Mouse (Mus musculus): Measurements from ENCODE around the gene Rb1. TPM values are rescaled to one million over a fixed set of nuclear protein-coding genes. Genes with fewer than 3 reads are reported as not detected.

Gene Rb1
- polyA plus RNA-seq, 1 experiment from 2014 or later: 30.2 TPM

- 93% methylated on average over 2 of the region's 2 CpGs for WGBS
- no peaks in the 10 kb centered on the region for H3K36me3 ChIP-seq (replicated peaks)
- H3K4me3 ChIP-seq: no peak overlapping the region
- no peak for ATAC-seq (replicated peaks)
- H3K4me2 ChIP-seq: no peak overlapping the region
- no peaks in the 10 kb centered on the region for H3K27me3 ChIP-seq (replicated peaks)
- no peaks in the 10 kb centered on the region for H3K9me3 ChIP-seq
- no peak overlapping the region for H3K9ac ChIP-seq
- H3K27ac ChIP-seq: no peak overlapping the region
- H3K4me1 ChIP-seq: peaks cover 8% of the 10 kb centered on the region
Observed at GRCm38 (mm10) chr14:73329871-73330270, 4.2 kb upstream of the Rb1 start.

GRCm38 (mm10) chr14:73326511-73326910, 889 bp upstream of the Rb1 start:
- H3K9ac ChIP-seq: peak overlapping the region; percentile 92
- H3K4me3 ChIP-seq: peak overlapping the region; percentile 71
- H3K4me2 ChIP-seq: peak overlapping the region; percentile 62
- H3K36me3 ChIP-seq (replicated peaks): no peaks in the 10 kb centered on the region
- 11% methylated on average over 8 of the region's 8 CpGs for WGBS
- peaks cover 22% of the 10 kb centered on the region for H3K4me1 ChIP-seq
- H3K9me3 ChIP-seq: no peaks in the 10 kb centered on the region
- 0 out of 2 replicates have a peak, but pooled peaks have one; percentile 32 for ATAC-seq (replicated peaks)
- no peaks in the 10 kb centered on the region for H3K27me3 ChIP-seq (replicated peaks)
- H3K27ac ChIP-seq: peak overlapping the region; percentile 97

- Histone ChIP-seq H3K4me2 (peak overlapping the region; percentile 62), H3K9me3 (no peaks in the 10 kb centered on the region), H3K4me3 (peak overlapping the region; percentile 71), H3K4me1 (peaks cover 22% of the 10 kb centered on the region), H3K27ac (peak overlapping the region; percentile 97), H3K9ac (peak overlapping the region; percentile 92), H3K27me3 (replicated peaks) (no peaks in the 10 kb centered on the region), H3K36me3 (replicated peaks) (no peaks in the 10 kb centered on the region)
- whole genome bisulfite sequencing: 0% methylated on average over 41 of the region's 55 CpGs
- ATAC-seq (replicated peaks): peak; percentile 71
Observed at GRCm38 (mm10) chr14:73324634-73325455, 777 bp downstream of the Rb1 start.

- peak overlapping the region; percentile 62 for H3K4me2 ChIP-seq
- H3K36me3 ChIP-seq (replicated peaks): no peaks in the 10 kb centered on the region
- H3K27me3 ChIP-seq (replicated peaks): no peaks in the 10 kb centered on the region
- no peak overlapping the region for H3K9ac ChIP-seq
- no peaks in the 10 kb centered on the region for H3K9me3 ChIP-seq
- peaks cover 22% of the 10 kb centered on the region for H3K4me1 ChIP-seq
- H3K4me3 ChIP-seq: no peak overlapping the region
- 44% methylated on average over 2 of the region's 2 CpGs for whole genome bisulfite sequencing
- H3K27ac ChIP-seq: no peak overlapping the region
- ATAC-seq (replicated peaks): no peak
Observed at GRCm38 (mm10) chr14:73323965-73324364, 1.7 kb downstream of the Rb1 start.

- no peak for ATAC-seq (replicated peaks)
- Histone ChIP-seq H3K4me1 (peaks cover 22% of the 10 kb centered on the region), H3K4me3 (no peak overlapping the region), H3K27me3 (replicated peaks) (no peaks in the 10 kb centered on the region), H3K36me3 (replicated peaks) (no peaks in the 10 kb centered on the region), H3K9ac (no peak overlapping the region), H3K4me2 (no peak overlapping the region), H3K27ac (no peak overlapping the region), H3K9me3 (no peaks in the 10 kb centered on the region)
- 93% methylated on average over 3 of the region's 3 CpGs for WGBS
Observed at GRCm38 (mm10) chr14:73322142-73322541, 3.5 kb downstream of the Rb1 start.

- Histone ChIP-seq H3K27me3 (replicated peaks) (no peaks in the 10 kb centered on the region), H3K9ac (no peak overlapping the region), H3K27ac (no peak overlapping the region), H3K4me3 (no peak overlapping the region), H3K9me3 (no peaks in the 10 kb centered on the region), H3K4me2 (no peak overlapping the region), H3K4me1 (no peaks in the 10 kb centered on the region), H3K36me3 (replicated peaks) (no peaks in the 10 kb centered on the region)
- ATAC-seq (replicated peaks): no peak
Observed at GRCm38 (mm10) chr14:73316933-73317332, 8.7 kb downstream of the Rb1 start.

GRCm38 (mm10) chr14:73313864-73314263, 11.8 kb downstream of the Rb1 start:
- ATAC-seq (replicated peaks): no peak
- no peak overlapping the region for H3K4me3 ChIP-seq
- H3K27ac ChIP-seq: no peak overlapping the region
- no peak overlapping the region for H3K4me2 ChIP-seq
- no peaks in the 10 kb centered on the region for H3K36me3 ChIP-seq (replicated peaks)
- no peaks in the 10 kb centered on the region for H3K4me1 ChIP-seq
- H3K27me3 ChIP-seq (replicated peaks): no peaks in the 10 kb centered on the region
- no peaks in the 10 kb centered on the region for H3K9me3 ChIP-seq
- no peak overlapping the region for H3K9ac ChIP-seq
- WGBS: 58% methylated on average over 4 of the region's 4 CpGs

- H3K27ac ChIP-seq: no peak overlapping the region
- H3K9ac ChIP-seq: no peak overlapping the region
- no peak overlapping the region for H3K4me2 ChIP-seq
- H3K27me3 ChIP-seq (replicated peaks): no peaks in the 10 kb centered on the region
- H3K9me3 ChIP-seq: no peaks in the 10 kb centered on the region
- H3K4me1 ChIP-seq: no peaks in the 10 kb centered on the region
- ATAC-seq (replicated peaks): 0 out of 2 replicates have a peak, but pooled peaks have one; percentile 33
- no peak overlapping the region for H3K4me3 ChIP-seq
- H3K36me3 ChIP-seq (replicated peaks): no peaks in the 10 kb centered on the region
- WGBS: 65% methylated on average over 5 of the region's 5 CpGs
Observed at GRCm38 (mm10) chr14:73313396-73313795, 12.2 kb downstream of the Rb1 start.

- no peak overlapping the region for H3K9ac ChIP-seq
- no peak overlapping the region for H3K4me3 ChIP-seq
- 83% methylated on average over 5 of the region's 5 CpGs for WGBS
- H3K27ac ChIP-seq: no peak overlapping the region
- H3K27me3 ChIP-seq (replicated peaks): no peaks in the 10 kb centered on the region
- no peaks in the 10 kb centered on the region for H3K9me3 ChIP-seq
- no peak for ATAC-seq (replicated peaks)
- no peaks in the 10 kb centered on the region for H3K36me3 ChIP-seq (replicated peaks)
- H3K4me2 ChIP-seq: no peak overlapping the region
- no peaks in the 10 kb centered on the region for H3K4me1 ChIP-seq
Observed at GRCm38 (mm10) chr14:73312909-73313308, 12.7 kb downstream of the Rb1 start.

GRCm38 (mm10) chr14:73307490-73307889, 18.1 kb downstream of the Rb1 start:
- Histone ChIP-seq H3K27ac (no peak overlapping the region), H3K27me3 (replicated peaks) (no peaks in the 10 kb centered on the region), H3K9me3 (no peaks in the 10 kb centered on the region), H3K4me3 (no peak overlapping the region), H3K4me2 (no peak overlapping the region), H3K36me3 (replicated peaks) (no peaks in the 10 kb centered on the region), H3K4me1 (no peaks in the 10 kb centered on the region), H3K9ac (no peak overlapping the region)
- no peak for ATAC-seq (replicated peaks)
- 72% methylated on average over 1 of the region's 1 CpGs for WGBS

- 47% methylated on average over 3 of the region's 3 CpGs for WGBS
- Histone ChIP-seq H3K9ac (no peak overlapping the region), H3K4me1 (no peaks in the 10 kb centered on the region), H3K27ac (no peak overlapping the region), H3K4me3 (no peak overlapping the region), H3K9me3 (no peaks in the 10 kb centered on the region), H3K27me3 (replicated peaks) (no peaks in the 10 kb centered on the region), H3K4me2 (no peak overlapping the region), H3K36me3 (replicated peaks) (no peaks in the 10 kb centered on the region)
- no peak for ATAC-seq (replicated peaks)
Observed at GRCm38 (mm10) chr14:73303193-73303592, 22.4 kb downstream of the Rb1 start.

GRCm38 (mm10) chr14:73301856-73302255, 23.8 kb downstream of the Rb1 start:
- H3K9ac ChIP-seq: no peak overlapping the region
- H3K36me3 ChIP-seq (replicated peaks): no peaks in the 10 kb centered on the region
- WGBS: 70% methylated on average over 4 of the region's 4 CpGs
- no peak overlapping the region for H3K4me3 ChIP-seq
- no peaks in the 10 kb centered on the region for H3K27me3 ChIP-seq (replicated peaks)
- no peak overlapping the region for H3K27ac ChIP-seq
- H3K4me2 ChIP-seq: no peak overlapping the region
- no peak for ATAC-seq (replicated peaks)
- no peaks in the 10 kb centered on the region for H3K9me3 ChIP-seq
- H3K4me1 ChIP-seq: no peaks in the 10 kb centered on the region

- no peaks in the 10 kb centered on the region for H3K36me3 ChIP-seq (replicated peaks)
- no peak overlapping the region for H3K4me2 ChIP-seq
- H3K4me1 ChIP-seq: no peaks in the 10 kb centered on the region
- H3K4me3 ChIP-seq: no peak overlapping the region
- H3K27ac ChIP-seq: no peak overlapping the region
- H3K27me3 ChIP-seq (replicated peaks): no peaks in the 10 kb centered on the region
- H3K9ac ChIP-seq: no peak overlapping the region
- ATAC-seq (replicated peaks): no peak
- WGBS: 92% methylated on average over 2 of the region's 2 CpGs
- H3K9me3 ChIP-seq: no peaks in the 10 kb centered on the region
Observed at GRCm38 (mm10) chr14:73295512-73295911, 30.1 kb downstream of the Rb1 start.
